Mouse (Mus musculus) left cerebral cortex, postnatal 10 days (tissue): ENCODE data around the gene Trim16. TPM values are rescaled to one million over a fixed set of nuclear protein-coding genes. Genes with fewer than 3 reads are reported as not detected.
A peak's percentile ranks its signal among the peaks of the same experiment; 100 is the strongest.

Source experiments
- DNase-seq, 2 experiments: peaks; one replicate each; pipeline ENCODE4 v3.0.0; 2021 to 2022; ENCODE audit warnings: low spot score in 2 of 2, mixed read lengths in 1 of 2; ENCODE audit errors: extremely low spot score in 1 of 2
- intact Hi-C: fragments of 180-260 bp; cut with DNase I; formaldehyde crosslinking; loops from one replicate; pipeline ENCODE4 v1.15.1; 2025
- total RNA-seq, 2 experiments: library from RNA; stranded (reverse); gene quantifications; 2 replicates each; pipeline ENCODE4 v1.2.3; 2021

Trim16 gene
- total RNA-seq: 1 to 10 TPM; 4.8 to 6.0 TPM

DNA sequence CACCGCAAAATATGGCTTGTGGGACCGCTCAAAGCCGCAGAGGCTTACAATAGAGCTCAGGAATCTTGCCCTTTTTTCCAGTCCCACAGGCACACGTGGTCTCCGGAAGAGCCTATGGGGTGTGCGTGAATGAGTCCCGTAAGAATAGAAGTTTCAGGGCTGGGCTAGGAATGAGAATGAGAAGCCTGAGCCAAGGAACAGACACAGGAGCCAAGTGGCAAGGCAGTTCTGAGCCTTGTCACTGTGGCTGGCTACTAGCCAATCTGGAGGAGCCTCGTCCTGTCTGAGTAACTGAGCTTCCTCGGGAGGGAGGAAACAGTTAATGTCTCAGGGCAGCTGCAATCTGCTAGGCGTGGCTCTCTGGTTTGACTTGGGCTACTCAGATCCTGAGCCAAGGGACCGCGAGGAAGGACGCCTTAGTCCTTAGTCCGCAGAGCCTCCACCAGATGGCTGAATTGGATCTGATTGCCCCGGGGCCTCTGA lies at the start of gene Trim16:
Gene Trim16, plus strand, starts transcription at position 173 of the 483 bp plus-strand sequence.
- DNase-seq: peak; percentile 55 to 86
- intact Hi-C loops: no loop called here

DNA sequence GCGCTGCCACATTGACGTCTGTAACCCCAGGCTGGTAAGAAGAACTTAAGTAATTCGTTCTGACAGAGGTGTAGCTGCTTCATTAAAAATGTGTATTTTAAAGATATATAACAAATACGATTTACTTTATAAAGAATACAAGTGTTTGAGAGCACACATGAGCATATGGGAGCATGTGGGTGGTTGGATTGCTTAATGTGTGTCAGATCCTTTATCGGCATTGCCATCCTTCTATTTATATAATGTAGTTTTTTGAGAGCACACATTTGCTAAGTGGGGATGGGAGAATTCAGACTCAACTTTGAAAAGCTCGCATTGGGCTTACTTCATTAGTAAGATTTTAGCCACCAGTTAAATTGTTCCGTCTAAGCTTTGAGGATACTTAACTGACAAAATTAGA lies 43.5 kb upstream of the Trim16 start:
- DNase-seq: no peak
- intact Hi-C loops: no loop called here

DNA sequence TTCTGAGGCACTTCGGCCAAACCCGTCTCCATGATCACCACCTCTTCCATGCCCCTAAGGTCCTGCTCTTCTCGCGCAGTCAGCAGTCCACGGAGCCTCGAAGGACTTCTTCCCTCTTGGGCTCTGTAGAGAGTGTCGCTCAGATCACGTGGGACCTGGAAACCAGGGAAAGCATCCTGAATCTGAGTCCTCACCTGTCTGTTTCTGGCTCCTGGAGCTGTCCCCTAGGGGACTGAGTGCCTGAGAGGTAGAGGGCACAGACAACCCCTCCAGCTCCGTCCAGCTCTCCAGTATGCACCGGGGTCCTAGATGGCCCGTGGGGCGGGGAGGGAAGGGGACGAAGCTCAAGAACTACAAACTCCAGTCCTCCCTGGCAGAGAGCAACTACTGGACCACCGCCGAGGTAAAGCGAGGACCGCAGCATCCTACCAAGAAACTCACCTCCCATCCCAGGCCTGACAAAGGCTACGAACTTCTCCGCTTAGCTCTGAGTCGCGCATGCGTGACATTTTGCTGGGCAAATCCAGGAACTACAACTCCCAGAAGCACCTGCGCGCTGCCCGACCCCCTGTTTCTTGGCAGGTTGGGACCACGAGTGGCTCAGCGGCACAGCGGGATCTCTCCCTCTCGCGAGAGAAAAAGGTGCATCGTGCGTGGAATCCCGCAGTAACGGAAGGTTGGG lies 31.0 kb upstream of the Trim16 start, which contains the start of gene Zfp286:
Gene Zfp286, minus strand, starts transcription at position 528 of the 682 bp plus-strand sequence.
- peak; percentile 94 to 95 for DNase-seq
- intact Hi-C loops: no loop called here

DNA sequence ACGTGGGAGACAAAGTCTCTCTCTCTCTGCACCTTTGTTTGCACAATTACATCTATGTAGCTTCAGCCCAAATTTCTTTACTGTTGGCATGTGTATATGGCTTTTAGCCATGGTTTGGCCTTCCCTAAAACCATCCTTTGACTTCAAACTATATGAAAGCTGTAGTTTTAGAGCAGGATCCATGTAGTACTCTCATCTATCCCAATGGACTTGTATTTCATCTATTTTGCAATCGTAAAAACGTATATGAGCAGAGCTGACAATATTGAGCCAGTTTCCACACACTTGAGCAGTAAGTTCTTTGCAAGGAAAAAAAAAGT lies 30.5 kb upstream of the Trim16 start:
- no peak for DNase-seq
- intact Hi-C loops: no loop called here

DNA sequence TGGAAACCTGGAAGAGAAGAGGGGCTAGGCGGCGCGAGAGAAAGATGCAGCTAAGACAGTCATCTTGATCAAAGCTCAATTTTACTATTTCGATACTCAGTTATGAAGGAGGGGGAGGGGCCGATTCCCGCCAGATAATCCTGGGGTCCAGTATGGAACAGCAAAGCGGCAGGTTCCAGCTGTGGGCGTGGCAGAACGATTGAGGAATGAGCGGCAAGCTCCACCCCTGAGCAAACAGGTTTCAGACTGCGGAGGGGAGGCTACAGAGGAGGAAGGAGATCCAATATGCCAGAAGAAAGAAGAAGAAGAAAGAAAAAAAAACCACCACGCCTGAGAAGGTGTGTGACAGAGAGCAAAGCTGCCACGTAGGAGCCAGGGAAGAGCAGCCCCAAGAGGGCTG lies 15.9 kb upstream of the Trim16 start:
- intact Hi-C loops: no loop called here
- DNase-seq: no peak

DNA sequence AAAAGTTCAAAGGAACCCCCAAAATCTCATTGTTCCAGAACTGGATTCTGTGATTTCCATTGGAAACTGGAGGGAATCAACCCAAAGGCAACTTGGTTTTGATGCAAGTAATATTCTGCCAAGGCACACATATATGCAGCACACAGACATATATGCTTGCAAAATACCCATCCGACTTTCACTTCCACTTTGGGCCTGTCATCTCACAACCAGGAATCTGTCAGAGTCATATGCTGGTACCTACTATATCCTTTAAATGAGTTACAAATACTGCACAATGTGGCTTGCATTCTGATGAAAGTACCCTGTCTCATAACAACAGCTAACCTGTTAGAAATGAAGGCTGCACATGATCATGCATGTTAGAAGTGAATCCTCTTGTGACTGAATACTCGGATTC lies 12.1 kb upstream of the Trim16 start:
- intact Hi-C loops: loop anchor here (5.0 kb wide), 1 partner anchor 51 kb away; no protein-coding TSS in a partner anchor

DNA sequence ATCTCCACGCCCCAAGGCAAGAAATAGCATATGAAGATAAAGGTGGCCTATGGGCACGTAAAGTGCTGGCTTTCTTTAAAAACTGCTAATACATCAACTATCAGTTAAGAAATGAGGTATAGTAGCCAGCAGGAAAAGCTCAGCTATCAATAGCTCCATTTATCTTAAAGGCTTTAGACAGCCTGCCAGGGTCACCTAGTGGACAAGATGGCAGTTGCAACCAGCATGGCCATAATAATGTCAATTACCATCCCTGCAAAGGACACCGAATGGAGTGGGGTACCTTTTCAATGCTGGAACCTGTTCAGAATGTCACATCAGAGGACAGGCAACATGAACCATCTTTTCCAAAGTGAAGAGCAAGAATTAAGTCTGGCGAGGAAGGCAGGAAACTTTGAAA lies 10.8 kb upstream of the Trim16 start:
- DNase-seq: no peak
- intact Hi-C loops: loop anchor here (5.0 kb wide), 1 partner anchor 52 kb away; no protein-coding TSS in a partner anchor

More for the DNA sequence above, 12.1 kb upstream of the Trim16 start:
- no peak for DNase-seq

DNA sequence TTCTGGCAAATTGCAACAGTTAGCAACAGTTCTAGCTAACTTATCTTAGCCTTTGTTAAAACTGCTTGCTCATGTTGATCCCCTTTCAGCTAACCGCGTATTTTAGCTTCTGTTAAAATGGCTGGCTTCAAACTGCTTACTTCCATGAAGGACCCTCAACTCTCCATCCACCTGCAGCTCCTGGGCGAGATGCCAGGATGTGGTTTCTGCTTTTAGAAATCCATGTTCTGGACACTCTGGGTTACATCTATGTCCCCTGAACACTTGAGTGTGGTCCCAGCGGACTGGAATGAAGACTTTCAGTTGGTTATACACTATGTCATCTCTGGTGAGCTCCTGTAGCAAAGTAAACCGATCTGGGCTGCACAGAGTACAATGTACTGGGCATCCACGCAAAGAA lies 7.8 kb upstream of the Trim16 start:
- intact Hi-C loops: no loop called here
- DNase-seq: no peak

DNA sequence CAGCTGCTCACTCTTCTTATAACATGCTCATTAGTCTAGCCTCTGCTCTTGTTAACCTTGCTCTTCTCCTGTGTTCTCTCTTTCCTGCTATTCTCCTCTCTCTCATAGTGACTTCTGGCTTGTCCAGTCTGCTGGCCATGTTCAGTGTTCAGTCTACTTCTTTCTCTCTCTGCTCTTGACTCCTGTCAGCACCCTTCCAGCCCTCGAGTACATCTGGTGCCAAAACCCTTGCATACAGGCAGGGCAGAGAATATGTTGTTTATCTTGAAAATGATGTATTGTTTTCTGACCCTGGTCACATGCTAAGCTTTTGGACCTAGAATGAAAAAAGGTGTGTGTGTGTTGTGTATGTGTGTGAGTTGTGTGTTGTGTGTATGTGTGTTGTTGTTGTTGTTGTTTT lies 6.5 kb upstream of the Trim16 start:
- intact Hi-C loops: no loop called here
- DNase-seq: no peak

DNA sequence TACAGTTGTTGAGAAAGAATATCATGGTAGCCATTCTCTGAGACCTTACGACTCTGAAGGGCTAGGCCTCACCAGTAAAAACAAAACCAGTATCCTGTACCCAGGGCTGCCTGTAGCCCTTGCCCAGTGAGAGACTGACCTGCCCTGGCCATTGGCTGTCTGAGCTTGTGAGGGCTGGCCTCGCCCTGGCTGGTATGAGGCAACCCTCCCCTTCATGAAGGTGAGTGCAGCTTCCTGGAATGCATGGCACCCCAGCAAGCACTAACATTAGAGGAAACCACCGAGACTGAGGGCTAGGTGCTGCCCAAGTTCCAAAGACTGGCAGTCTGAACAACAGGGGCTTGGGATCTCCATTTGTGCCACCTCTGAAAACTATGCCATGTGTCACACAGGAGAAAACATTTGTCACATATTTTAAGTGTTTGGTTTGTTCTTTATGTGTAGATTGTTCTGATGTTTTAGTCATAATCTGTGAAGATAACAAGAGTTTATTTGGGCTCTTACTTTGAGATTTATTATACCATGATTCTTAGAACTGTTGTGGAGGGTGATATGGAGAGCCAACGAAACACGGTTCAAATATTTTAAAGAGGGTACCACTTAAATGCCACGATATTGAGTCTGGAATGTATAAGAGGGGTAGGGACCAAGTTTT lies 5.9 kb upstream of the Trim16 start:
- intact Hi-C loops: no loop called here
- DNase-seq: no peak

DNA sequence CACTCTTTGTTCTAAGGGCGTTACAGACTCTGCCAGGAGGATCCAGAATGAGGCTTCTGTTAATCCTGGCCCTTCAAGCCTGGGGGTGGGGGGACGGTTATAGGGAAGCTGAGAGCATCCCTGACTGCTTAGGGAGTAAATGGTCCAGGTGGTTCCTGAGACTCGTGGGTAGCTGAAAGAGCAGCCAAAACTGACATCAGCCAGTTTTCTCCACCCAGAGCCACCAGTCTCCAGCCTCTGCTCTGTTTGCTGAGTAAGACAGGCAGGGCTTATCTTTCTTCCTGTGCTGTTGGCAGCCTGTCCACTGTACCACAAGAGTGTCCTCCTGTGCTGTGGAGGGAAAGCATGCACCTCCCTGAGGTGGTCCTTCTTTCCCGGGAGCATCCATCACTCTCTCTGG lies 5.4 kb upstream of the Trim16 start:
- no peak for DNase-seq
- intact Hi-C loops: no loop called here

DNA sequence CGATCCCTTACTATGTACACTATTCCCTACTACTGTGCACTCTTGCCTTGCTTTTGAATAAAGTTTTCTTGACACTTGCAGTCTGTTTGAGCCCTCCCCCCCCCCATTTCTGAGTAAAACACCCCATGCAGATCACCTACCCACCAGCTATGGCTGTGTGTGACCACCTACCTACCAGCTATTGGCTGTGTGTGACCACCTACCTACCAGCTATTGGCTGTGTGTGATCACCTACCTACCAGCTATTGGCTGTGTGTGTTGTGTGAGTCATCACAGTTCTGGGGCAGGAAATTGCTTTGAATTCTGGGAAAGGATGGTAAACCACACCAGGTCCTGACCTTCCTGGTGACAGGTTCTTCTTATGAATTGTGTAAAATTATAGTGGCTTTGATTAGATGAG lies 4.6 kb upstream of the Trim16 start:
- intact Hi-C loops: no loop called here
- DNase-seq: no peak

DNA sequence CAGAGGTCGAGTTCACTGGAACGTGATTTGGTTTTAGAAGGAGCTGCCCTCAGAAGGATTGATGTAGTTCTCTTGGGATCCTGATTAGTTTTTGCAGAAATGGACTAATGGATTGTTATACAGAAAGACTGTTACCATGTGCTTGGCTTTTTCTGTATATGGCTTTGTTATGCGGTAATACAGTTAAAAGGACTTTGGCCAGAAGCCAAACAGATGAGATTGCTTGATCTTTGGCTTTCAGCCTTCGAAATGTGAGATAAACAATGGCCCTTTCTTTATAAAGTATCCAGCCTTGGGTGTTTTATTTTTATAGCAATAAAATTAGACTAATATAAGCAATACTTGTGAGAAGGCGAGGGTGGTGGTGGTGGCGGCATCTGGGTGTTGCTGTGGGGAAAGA lies 3.4 kb upstream of the Trim16 start:
- no peak for DNase-seq
- intact Hi-C loops: no loop called here

DNA sequence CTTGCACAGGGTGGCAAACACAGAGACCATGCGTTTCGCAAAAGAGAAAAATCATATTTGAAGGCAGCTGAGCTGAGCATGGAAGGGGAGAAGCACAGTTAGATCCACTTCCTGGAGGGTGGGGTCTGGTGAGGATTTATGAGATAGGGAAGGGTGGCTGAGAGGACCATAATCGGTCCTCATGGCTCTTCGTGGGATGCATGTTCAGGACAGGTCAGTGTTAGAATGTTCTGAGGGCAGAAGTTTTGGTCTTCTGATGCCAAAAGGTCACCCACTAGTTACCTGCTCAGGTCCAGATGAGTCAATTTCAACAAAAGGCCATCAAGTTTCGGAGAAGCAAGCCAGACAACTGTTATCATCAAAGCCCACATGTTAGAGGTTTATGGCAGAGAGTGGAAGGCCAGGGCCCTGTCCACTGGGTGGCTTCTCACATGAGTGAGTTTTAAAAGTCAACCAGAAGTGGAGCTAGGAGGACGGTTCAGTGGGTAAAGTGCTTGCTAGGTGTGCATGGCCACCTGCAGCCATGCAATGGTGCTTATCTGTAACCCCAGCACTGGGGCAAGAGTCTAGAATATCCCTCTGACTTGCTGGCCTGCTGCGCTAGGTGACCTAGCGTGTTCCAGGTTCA lies 858 bp upstream of the Trim16 start:
- intact Hi-C loops: no loop called here
- no peak for DNase-seq

DNA sequence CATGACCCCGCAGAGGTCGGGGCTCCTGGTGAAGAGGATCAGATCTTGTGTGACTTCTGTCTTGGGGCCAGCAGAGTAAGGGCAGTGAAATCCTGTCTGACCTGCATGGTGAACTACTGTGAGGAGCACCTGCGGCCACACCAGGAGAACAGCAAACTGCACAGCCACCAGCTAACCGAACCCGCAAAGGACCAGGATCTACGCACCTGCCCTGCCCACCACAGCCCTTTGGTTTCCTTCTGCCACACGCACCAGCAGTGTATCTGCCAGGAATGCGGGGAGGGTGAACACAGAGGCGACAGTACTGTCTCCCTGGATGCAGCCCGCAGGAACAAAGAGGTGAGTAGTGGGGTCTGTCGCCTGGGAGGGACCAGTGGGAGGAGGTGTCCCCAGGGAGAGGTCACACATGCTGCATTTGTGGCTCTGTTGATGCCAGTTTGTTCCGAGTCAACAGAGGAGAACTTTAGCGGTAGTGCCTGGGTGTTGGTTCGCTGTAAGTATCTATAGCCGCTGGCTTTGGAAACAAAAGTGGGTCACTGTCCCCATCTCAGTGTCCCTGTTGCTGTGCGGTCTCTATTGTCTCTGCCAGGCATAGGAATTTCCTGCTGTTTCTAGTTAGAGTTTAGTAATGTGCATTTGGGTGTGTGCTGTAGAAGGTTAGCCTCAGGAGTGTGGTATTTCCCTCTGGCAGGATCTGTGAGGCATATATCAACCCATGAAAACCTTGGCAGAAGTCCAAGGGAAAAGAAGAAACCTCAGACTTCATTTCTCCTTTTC lies 818 bp downstream of the Trim16 start:
- intact Hi-C loops: no loop called here
- DNase-seq: peak in 1 of 2 experiments; percentile 41

DNA sequence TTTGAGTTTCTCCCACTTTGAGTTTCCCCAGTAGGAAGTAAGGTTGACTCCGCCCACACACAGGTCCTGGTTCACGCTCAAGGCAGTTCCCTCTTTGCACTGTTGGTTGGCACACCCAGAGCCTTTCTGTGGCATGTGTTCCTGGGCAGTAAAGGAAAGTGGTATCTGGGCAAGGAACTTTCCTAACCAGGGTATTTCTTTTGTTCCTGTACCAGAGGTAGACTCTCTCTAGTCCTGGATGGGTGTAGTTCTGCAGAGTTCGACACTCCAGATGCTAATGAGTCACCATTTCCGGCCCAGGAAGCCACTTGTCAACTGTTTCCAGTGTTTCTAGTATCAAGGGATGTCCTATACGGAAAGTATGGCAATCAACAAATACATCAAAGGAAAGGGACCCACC lies 1.9 kb downstream of the Trim16 start:
- DNase-seq: peak in 1 of 2 experiments; percentile 46
- intact Hi-C loops: no loop called here

DNA sequence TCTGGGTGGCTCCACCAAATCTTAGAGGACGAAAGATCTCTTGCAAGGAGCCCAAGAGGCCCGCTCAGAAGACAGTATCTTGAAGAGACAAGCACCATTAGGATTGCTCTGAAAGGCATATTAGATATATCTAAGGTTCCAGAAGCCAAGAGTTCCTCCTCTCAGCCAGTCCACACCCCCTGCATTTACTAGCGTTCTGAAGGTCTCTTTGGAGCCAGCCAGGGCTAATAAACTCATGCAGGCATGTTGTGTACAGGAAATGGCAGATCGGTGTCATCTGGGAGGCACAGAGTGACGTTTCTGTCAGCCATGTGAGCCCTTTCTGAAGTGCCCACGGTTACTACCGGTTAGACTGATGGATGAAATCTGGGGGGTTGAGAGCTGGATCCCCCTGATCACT lies 4.2 kb downstream of the Trim16 start:
- intact Hi-C loops: no loop called here
- DNase-seq: no peak

DNA sequence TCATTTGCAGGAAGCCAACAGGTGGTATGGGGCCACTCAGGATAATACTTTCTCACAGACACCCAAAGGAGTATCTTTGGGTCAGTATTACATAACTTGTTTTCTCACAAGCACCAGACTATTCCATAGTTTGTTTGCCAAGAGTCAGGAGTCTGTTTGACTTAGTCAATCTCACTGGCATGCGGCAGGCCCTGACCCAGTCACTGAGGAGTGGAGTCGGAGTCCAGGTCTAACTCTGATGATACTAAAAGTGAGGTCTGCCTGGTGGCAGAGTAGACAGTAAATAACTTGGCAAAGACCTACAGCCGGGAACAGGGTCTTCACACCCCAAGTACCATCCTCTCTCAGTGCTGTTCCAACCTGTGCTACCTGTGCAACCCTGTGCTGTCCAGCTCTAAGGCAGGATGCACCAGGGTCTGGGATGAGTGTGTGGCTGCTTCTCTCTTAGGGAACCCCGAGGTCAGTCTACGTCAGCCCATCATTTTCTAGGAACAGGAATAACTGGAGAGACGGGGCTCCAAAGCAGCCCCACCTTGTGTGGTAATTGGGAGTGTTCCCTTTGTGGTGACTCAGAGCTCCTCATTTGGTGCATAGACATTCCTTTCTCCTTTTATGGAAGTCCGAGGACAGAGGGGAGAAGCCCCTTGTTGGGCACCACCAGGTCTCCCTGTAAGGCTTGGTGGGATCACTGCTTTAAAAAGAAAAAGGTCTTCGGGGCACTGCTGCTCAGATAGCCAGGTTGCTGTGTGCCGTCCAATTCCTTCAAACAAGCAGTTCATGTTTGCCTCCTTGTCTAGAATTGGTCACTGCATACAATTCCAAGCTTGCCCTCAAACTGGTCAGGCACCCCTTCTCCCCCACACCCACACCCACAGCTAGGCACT lies 5.4 kb downstream of the Trim16 start:
- intact Hi-C loops: no loop called here
- no peak for DNase-seq
